Mouse (Mus musculus): ENCODE data around the gene Hspb8.

DNA sequence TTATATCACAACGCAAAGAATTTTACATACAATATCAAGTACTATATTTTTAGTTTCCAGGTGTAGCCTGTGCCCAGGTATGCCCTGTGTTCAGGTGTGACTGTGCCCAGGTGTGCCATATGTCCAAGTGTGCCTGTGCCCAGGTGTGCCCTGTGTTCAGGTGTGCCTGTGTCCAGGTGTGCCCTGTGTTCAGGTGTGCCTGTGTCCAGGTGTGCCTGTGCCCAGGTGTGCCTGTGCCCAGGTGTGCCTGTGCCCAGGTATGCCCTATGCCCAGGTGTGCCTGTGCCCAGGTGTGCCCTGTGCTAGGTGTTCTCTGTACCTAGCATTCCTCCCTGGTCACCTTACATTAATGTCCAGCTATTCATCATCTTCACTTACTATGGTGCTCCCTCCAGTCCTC lies 16.7 kb downstream of the Hspb8 start:
- TF ChIP-seq POLR2A (IDR thresholded peaks at IDR 0.05; ENCODE audit: insufficient read depth, low read length) (no peak), CTCF (IDR thresholded peaks at IDR 0.05; ENCODE audit: low read depth, low read length) (no peak), EP300 (IDR thresholded peaks at IDR 0.05; ENCODE audit: insufficient read depth, low read depth, low read length) (no peak)
